Mouse (Mus musculus) frontal cortex, adult 2 months (tissue): ENCODE results near the gene Pradc1. TPM values are rescaled to one million over a fixed set of nuclear protein-coding genes. Genes with fewer than 3 reads are reported as not detected.
"Not testable (repeated sequence)": the region's sequence is repeated elsewhere in the genome, so short reads cannot be mapped to it uniquely, and the experiment has no call there.

Experiments
- DNase-seq, 2 experiments: peaks; one replicate each; pipeline ENCODE4 v3.0.0; 2022; ENCODE audit warnings: low spot score in 1 of 2; ENCODE audit errors: extremely low spot score in 1 of 2
- polyA plus RNA-seq: library from polyadenylated mRNA; depleted of rRNA; stranded (reverse); fragments of >200 nt; gene quantifications from 2 replicates; pipeline ENCODE4 v1.2.3, GENCODE M21; 2012

The Pradc1 gene
- polyA plus RNA-seq, 1 experiment, result 33.3 TPM

GRCm38 (mm10) chr6:85452411-85452665 is 568 bp upstream of the Pradc1 start:
- no peak for DNase-seq

DNA sequence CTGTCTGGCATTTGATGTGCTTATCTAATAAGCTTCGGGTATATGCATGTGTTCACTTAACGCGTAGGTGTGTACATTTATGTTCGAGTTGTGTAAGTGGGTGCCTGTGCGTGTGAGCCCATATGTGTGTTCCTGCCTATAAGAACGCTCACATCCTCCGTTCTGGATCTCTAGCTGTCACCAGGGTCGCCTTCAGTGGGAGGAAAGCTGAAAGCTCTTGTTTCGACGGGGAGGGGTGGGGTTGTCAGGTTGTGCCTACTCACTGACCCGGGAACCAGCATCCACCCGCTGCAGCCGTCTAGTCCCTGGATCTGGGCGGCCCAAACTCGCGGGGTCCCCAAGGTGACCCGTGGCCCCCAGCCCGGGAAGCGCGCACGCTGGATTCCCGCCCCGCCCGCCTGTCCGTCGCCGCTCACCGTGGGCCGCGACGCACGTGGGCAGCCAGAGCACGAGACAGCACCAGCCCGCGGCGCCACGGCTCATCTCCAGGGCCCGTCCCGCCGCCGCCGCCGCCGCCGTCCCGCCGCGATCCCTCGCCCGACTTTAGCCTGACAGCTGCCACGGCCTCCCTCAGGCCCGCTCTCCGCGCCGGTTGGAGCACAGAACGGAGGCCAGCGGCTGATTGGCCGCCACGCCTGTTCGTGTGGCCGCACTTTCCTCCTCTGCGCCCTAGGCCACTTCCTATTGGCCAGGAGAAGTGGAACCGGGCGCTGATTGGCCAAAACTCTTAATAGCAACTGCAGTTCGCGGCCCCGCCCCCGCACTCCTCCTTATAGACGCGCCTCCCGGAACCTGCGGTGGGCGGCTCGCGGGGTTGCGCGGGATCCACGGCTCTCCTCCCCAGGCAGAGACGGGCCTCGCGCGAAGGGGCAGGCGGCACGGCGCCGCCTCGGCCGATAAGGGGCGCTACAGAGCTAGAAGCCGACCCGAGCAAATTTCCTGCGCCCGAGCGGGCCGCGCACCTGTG is 790 bp downstream of the Pradc1 start, which contains the start of gene Cct7:
Gene Cct7 (plus strand): TSS at position 818 of the 967 bp plus-strand sequence.
- DNase-seq, result peak; percentile 99 to 100

DNA sequence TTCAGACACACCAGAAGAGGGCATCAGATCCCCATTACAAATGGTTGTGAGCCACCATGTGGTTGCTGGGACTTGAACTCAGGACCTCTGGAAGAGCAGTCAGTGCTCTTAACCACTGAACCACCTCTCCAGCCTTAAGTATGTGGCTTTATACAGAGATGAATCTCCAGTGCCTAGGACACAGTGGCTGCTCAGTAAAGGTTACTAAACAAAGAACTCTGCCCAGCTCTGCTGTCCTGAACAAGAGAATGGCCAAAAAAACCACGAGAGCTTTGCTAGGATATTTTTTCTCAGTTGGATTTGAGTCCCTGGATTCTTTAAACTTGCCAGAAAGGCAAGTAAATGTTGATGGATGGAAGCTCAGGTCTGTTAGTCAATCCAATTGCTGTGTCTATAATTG is 1.6 kb downstream of the Pradc1 start:
- DNase-seq, result not testable (repeated sequence)

- DNase-seq, result no peak
Observed at GRCm38 (mm10) chr6:85447351-85447750, 4.4 kb downstream of the Pradc1 start.

DNA sequence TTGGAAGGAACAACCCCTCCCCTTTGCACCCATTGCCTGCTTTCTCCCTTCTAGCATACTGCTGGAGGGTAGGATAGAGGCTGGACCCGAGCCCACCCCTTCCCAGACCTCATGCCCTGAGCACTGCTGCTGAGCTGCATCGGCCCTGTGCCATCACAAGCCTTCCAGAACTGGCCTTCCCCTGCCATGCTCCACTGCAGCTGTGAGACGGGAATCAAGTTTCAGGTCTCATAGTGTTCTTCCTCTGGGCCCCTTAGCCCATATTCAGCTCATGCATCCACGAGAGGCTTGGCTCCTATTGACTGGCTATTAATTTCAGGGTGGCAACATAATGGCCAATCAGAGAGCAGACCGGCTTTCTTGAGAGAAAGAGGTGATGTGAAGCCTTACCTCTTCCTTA is 6.5 kb downstream of the Pradc1 start:
- no peak for DNase-seq

DNA sequence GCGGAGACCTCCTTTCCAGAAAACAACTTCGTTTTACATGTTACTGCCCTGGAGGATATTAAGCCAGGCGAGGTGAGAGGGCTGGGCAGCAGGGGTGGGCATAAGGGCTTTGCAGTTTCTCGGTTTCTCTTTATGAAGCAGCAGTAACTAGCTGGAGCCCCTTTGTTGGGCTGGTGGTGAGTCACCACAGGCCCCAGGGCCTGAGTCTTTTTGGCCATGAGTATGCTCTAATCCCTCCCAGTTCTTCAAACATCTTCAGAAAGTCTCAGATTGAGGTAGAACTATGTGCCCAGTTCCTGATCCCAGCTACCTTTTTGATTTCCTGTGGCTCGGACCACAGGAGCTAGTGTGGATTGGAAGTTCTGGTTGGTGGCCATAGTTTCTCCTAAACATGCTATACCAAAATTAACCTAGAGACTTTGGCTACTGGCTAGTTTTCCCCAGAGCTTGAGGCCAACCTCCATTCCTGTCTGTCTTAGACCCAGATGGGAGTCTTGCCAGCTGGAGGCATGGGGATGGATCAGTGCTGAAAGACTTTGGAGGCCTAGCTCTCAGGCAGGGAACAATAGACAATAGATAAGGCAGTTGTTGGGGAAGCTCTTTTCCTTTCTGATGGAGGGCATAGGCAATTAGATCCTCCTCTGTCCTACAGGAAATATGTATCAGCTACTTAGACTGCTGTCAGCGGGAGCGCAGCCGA is 7.4 kb downstream of the Pradc1 start:
- no peak for DNase-seq

DNA sequence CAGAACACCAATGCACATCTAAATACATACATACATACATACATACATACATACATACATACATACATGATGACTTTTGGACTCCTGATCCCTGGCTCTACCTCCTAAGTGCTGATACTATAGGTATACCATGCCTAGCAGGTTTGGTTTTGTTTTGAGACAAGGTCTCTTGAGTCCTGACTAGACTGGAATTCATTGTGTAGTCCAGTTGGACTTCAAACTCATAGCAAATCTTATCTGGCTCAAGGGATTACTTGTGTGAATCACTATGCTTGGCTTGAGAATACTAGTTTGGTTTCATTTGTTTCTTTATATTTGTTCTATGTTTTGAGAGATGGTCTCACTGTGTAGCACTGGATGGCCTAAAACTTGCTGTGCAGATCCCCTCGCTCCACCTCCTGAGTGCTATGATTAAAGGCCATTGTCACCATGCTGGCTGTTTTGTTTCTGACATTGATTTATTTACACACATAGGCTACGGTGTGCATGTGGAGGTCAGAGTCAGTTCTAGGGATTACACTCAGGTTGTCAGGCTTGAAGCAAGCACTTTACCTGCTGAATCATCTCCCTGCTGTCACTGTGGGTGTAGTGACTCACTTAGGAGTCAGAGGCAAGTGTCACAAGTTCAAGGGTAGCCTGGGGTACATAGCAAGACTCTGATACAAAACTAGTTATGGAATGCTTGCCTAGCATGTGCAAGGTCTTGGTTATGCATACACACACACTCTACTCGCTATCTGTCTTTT is 8.1 kb downstream of the Pradc1 start:
- DNase-seq, result no peak

DNA sequence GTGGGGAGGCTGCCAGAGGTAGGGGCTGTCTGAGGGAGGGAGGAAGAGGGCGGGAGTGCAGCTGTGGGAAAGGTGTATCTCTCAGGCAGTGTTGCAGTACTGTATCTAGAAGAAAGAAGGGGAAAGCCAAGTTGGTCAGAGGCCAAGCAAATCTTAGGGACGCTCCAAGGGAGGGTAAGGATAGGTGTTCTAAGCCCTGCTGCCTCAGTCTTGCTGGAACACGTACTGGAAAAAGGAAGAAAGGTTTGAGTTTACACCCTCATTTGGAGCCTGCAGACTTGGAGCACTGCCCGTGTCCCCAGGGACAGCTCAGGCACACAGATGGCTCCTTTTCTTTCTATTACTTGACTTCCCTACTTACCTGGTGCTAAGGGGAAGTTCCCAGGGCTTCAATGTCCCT is 10.6 kb downstream of the Pradc1 start:
- DNase-seq, result no peak

GRCm38 (mm10) chr6:85436631-85437030 is 15.1 kb downstream of the Pradc1 start:
- no peak for DNase-seq

GRCm38 (mm10) chr6:85436204-85436603 is 15.6 kb downstream of the Pradc1 start:
- DNase-seq, result no peak

- no peak for DNase-seq
Observed at GRCm38 (mm10) chr6:85433865-85434264, 17.9 kb downstream of the Pradc1 start.

GRCm38 (mm10) chr6:85431842-85432431 is 19.8 kb downstream of the Pradc1 start, which contains the start of gene Smyd5:
Smyd5 (plus strand) TSS chr6:85431989.
- peak; percentile 60 to 85 for DNase-seq

GRCm38 (mm10) chr6:85431274-85431841 is 20.4 kb downstream of the Pradc1 start:
- DNase-seq, result no peak

GRCm38 (mm10) chr6:85423836-85424379 is 27.9 kb downstream of the Pradc1 start, which contains the start of gene Noto:
Noto (plus strand) TSS chr6:85423886.
- no peak for DNase-seq

- DNase-seq, result no peak
Observed at GRCm38 (mm10) chr6:85419150-85419549, 32.6 kb downstream of the Pradc1 start.

- no peak for DNase-seq
Observed at GRCm38 (mm10) chr6:85415829-85416228, 35.9 kb downstream of the Pradc1 start.

- peak in 1 of 2 experiments; percentile 41 for DNase-seq
Observed at GRCm38 (mm10) chr6:85410771-85411273, 40.9 kb downstream of the Pradc1 start.

- DNase-seq, result no peak
Observed at GRCm38 (mm10) chr6:85409003-85409402, 42.8 kb downstream of the Pradc1 start.

- no peak for DNase-seq
Observed at GRCm38 (mm10) chr6:85403039-85403438, 48.7 kb downstream of the Pradc1 start.

DNA sequence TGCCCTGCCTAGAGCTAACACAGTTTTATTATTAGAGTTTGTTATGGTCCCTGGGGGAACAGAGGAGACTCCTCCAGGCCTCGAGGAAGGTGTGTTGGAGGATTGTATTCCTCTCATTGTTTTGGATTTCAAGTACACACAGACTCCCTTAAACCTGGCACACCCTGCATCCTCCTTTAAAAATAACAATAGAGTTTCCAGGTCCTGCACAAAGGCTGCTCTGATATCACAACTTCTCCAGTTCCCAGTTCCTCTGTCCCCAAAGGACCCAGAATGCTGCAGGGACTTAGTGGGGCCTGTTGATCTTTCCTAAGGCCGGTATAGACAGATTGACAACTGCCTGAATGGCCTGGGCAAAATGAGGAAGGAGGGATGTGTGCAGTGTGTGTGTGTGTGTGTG is 49.2 kb downstream of the Pradc1 start:
- DNase-seq, result no peak
